Mouse (Mus musculus) myocyte (in vitro differentiated cells): Measurements from ENCODE around the gene Plxna2.

ENCODE experiments used
- CEBPB ChIP-seq: IDR thresholded peaks from 2 replicates; pipeline ENCODE4 v1.6.1; 2011; ENCODE audit warnings: mild to moderate bottlenecking, moderate library complexity; ENCODE audit not compliant: poor library complexity, insufficient read depth, severe bottlenecking
- E2F4 ChIP-seq: IDR thresholded peaks from one replicate; pipeline ENCODE4 v1.6.1; 2011; ENCODE audit warnings: mild to moderate bottlenecking, control low read depth, moderate library complexity; ENCODE audit not compliant: insufficient read depth
- MYOG ChIP-seq, 3 experiments: IDR thresholded peaks; one replicate each; pipeline ENCODE4 v1.6.1; 2011; ENCODE audit warnings: control low read depth in 2 of 3, low read depth in 2 of 3, mild to moderate bottlenecking in 2 of 3; ENCODE audit not compliant: insufficient read length in 2 of 3, control insufficient read depth in 1 of 3, insufficient read depth in 1 of 3
- POLR2A ChIP-seq: IDR thresholded peaks from one replicate; pipeline ENCODE4 v1.6.1; 2011; ENCODE audit warnings: low read depth, mild to moderate bottlenecking, control low read depth, moderate library complexity; ENCODE audit not compliant: insufficient read length
- POLR2AphosphoS2 ChIP-seq: IDR thresholded peaks from one replicate; pipeline ENCODE4 v1.6.1; 2011; ENCODE audit warnings: low read depth, control low read depth; ENCODE audit not compliant: insufficient read length
- TCF12 ChIP-seq: IDR thresholded peaks from one replicate; pipeline ENCODE4 v1.6.1; 2011; ENCODE audit warnings: mild to moderate bottlenecking, control low read depth; ENCODE audit not compliant: poor library complexity, insufficient read depth, severe bottlenecking
- USF1 ChIP-seq: IDR thresholded peaks from one replicate; pipeline ENCODE4 v1.6.1; 2011; ENCODE audit warnings: low read depth, mild to moderate bottlenecking, control low read depth, moderate library complexity

DNA sequence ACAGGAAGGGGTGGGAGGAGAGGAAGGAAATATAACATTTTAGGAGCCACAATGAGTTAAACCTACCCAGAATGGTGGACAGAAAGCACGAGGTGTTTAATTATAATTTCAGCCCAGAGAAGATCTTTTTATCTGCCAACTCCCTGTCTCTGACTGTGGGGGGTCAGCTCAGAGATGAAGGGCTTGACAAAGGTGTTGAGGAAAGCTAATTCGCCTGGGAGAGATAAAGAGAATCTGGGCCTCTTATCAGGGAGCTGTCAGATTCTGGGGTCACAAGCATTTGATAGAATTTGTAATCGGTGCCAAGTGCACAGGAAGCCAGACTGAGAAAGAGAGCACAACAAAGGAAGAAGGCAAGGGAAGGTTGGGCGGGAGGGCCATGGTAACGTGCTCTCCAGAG is 144.9 kb downstream of the Plxna2 start:
- TF ChIP-seq USF1, result no peak
- no peak for TF ChIP-seq E2F4
- no peak for TF ChIP-seq POLR2A
- no peak for TF ChIP-seq CEBPB
- TF ChIP-seq TCF12, result no peak
- no peak for TF ChIP-seq MYOG (IDR thresholded peaks at IDR 0.05; ENCODE audit: control insufficient read depth in 1 of 3, insufficient read depth in 1 of 3, insufficient read length in 2 of 3, low read depth in 2 of 3)
- TF ChIP-seq POLR2AphosphoS2, result no peak
